Mouse (Mus musculus) A20 (cell line): Measurements from ENCODE around the gene Mamld1.
"Not testable (repeated sequence)": the region's sequence is repeated elsewhere in the genome, so short reads cannot be mapped to it uniquely, and the experiment has no call there.

Experiments
- DNase-seq: peaks from one replicate; pipeline ENCODE4 v3.0.0-alpha.2; 2011; ENCODE audit warnings: low read depth, low spot score

Gene Mamld1

GRCm38 (mm10) chrX:71049864-71050576 lies at the start of gene Mamld1:
TSS of gene Mamld1 (plus strand) at chrX:71050256.
- DNase-seq: no peak

GRCm38 (mm10) chrX:71024718-71025117 lies 25.3 kb upstream of the Mamld1 start:
- DNase-seq: no peak

DNA sequence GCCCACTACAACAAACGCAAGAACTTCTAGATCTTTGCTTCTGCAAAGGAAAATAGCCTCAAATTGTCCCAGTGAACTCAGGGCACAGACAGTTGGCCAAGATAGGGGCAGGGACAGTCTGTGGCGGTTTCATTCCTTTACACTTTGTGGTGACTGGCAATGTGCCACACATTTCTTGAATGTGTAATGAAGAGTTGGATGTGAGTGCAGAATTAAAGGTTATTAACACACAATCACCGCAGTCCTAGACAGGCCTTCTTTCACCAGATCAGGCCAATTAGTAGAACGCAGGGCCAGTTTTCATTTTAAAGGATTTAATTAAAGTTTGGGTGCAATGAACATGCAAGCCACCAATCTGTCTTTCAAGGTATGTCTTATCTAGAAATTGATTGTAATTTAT lies 22.0 kb upstream of the Mamld1 start:
- no peak for DNase-seq

- not testable (repeated sequence) for DNase-seq
Measured at GRCm38 (mm10) chrX:71028976-71029375, 21.1 kb upstream of the Mamld1 start.

DNA sequence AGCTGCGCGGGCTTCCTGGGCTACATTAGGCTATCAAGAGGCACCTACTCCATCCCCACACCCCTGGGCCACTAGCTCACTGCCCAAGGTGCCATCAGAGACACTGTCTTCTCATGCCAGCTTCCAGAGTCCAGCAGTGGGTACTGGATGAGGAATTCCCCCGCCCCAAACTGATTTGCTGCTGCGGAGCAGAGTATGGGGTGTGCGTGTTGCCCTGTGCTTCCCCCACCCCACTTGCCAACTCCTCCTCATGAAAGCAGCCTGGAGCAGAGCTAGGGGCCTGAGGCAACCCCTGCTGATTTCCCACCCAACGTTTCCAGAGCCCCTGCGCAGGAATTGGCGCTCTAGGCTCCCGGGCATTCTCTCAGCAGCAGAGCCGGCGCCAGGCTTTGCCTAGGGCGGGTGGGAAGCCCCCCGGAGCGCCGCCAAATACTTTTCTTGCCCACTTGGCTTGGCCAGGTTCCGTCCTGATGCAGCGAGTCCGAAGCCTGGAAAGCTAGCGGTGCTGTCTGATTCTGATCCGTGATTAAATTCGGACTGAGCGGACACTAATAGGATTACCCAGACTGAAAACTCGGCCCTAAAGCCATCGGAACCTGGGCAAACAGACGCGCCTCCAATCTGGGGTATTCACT lies 738 bp downstream of the Mamld1 start:
- DNase-seq: no peak

DNA sequence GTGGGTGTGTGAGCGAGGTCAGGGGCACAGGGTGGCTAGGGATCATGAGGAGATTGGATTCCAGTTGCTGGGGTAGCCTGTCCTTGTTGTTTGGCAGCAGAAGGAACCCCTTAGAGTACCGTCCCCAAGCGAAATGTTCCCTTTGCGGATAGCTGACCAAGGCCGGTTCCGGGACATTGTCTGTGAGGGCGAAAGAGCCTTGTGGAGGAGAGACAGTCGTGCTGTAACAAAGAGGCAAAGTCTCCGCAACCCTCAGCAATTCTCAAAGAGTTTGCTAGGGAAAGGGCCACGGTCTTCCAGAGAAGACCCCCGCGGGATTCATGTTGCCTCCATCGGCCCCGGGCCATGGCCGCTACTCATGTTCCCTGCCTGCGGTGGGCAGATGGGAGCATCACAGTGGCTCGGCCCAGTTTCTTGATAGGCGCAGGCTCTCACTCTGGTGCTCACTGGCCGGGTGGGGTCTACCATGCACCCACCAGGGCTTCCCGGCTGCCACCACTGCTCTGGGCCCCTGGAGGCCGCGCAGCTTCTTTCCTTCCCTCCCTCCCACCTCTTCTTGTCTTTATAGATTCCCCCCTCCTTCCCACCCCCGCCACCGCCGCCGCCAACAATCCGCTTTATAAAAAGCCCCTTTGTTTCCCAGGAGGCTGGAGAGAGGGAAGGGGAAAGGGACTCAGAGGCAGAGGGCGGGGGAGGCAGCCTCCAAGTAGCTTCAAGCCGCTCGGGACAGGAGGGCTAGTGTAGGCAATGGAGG lies 1.5 kb downstream of the Mamld1 start:
- DNase-seq: no peak

DNA sequence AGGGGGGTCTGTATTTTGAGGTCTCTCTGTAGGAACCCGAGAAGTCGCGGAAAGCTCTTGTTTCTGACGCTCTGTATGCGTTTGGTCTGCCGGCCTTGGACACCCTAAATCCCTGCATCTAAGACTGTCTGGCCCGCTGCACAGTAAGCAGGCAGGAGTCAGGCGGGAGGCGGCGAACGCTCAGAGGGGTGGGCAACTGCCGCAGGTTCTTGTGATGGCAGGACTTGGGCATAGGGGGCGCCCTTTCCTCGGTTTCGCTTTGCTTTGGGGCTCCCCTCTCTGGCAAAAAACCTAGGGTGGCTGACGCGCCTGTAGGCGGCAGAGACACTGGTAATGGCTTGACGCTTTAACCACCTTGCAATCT lies 2.0 kb downstream of the Mamld1 start:
- no peak for DNase-seq

- peak; percentile 8 for DNase-seq
Measured at GRCm38 (mm10) chrX:71052481-71053216, 2.6 kb downstream of the Mamld1 start.

- DNase-seq: no peak
Measured at GRCm38 (mm10) chrX:71053246-71053645, 3.2 kb downstream of the Mamld1 start.

DNA sequence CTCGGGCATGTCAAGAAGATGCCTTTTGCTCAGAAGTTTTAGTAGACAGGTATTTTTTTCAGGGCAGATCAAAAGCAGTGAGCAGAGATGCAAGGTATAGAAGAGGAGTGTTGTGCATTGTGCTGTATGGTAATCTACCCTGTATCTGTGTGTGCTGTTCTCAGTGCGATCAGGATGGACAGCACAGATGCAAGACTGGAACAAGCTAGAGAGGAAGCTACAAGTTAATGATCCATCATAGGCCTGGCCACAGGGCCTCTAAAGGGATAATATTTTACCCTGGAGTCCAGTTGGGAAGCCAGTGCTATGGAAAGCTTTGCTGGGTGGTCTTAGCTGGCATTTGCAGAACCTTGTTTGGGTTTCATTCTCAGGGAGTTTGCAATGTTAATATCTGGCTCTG lies 6.9 kb downstream of the Mamld1 start:
- no peak for DNase-seq

- no peak for DNase-seq
Measured at GRCm38 (mm10) chrX:71085092-71085807, 35.2 kb downstream of the Mamld1 start.

GRCm38 (mm10) chrX:71087370-71088079 lies 37.5 kb downstream of the Mamld1 start:
- DNase-seq: no peak

DNA sequence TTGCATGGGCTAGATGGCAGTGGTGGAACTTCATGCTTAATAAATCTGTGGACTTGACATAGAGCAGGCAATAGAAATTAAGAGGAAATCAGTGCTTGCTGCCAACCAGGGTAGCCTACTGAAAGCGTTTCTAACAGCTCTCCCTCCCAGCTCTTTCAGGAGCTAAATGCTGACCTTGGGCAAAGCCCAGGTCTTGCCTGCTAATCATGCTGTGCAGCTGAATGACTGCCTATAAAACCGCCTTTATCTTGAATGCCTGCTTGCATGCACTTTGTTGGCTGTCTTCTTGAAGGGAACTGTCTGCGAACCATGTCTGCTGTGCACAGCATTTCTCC lies 38.0 kb downstream of the Mamld1 start:
- no peak for DNase-seq

DNA sequence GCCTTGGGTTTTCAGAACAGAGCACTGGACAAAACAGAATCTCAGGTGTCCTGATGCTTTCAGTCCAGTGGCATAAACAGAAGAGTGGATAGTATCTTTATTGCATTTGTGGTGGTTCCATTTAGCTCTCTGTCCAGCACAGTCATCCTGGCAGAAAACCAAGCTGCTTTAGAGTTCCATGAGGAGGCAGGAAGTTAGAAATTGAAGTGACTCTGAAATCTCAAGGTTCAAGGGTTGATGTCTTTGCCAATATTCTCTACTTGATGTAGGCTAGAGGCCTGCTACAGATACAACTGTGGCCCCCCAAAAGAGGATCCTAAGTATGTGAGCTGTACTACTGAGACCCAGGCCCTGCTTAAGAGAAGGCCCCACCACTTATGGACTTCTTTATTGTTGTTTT lies 55.8 kb downstream of the Mamld1 start:
- DNase-seq: no peak

DNA sequence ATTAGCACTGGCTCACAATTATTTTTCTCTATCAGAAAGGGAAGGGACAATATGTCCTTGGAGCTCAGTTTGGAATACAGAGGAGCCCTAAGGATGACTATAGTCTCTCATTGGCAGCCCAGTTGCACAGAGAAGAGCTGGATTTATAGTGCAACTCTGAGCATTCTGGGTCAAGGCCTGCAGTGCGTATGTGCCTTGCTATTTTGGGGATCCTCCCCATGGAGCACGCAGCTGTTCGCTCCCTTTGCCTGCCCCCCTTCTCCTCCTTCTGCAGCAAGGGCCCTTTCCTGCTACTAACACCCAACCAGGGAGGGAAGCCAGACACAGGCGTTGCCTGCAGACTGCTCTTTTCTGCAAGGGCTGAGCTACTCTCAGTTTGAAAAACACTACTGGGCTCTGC lies 56.3 kb downstream of the Mamld1 start:
- no peak for DNase-seq

DNA sequence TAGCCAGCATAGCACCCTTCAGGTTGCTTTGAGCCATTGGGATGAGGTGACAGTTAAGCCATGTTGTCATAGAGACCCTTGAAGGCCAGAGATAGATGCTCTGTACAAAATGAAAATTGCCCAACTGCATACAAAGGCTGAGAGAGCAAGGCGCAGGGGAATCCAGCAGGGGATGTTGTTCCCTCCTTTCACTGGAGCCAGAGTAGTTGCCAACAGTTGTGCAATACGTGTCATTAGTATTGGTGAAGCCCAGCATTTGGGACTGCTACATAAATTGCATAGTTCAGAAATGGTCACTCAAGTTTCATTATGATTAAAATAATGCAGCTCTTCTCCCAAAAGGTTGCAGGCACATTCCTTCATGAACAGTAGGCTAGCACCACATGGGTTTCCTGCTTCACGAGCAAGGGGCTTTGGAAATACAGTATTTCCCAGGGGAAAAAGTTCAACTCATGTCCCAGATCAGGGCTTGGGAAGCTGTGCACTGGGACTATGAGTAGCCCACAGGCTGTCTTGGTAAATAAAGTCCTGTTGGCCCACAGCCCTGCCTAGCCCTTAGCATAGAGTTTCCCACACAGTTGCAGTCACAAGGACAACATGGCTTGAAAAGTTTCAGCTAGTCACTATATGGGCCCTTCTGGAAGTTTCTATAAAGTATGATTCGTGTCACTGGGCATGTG lies 58.1 kb downstream of the Mamld1 start:
- no peak for DNase-seq

GRCm38 (mm10) chrX:71110333-71110732 lies 60.3 kb downstream of the Mamld1 start:
- no peak for DNase-seq

GRCm38 (mm10) chrX:71122359-71123293 lies 72.6 kb downstream of the Mamld1 start:
- DNase-seq: no peak

GRCm38 (mm10) chrX:71125013-71125412 lies 75.0 kb downstream of the Mamld1 start:
- no peak for DNase-seq
